Mouse (Mus musculus) forebrain, embryonic 14.5 days (tissue): Measurements from ENCODE around the gene Dlat. TPM values are rescaled to one million over a fixed set of nuclear protein-coding genes. Genes with fewer than 3 reads are reported as not detected.

Experiments
- ATAC-seq: fragments of 200-750 bp; cut with Nextera tagmentation; 2 replicates; pipeline ENCODE4 v1.8.0; 2017; ENCODE audit warnings: mild to moderate bottlenecking, moderate library complexity
- DNase-seq: peaks from one replicate; pipeline ENCODE4 v3.0.0-alpha.2; 2015; ENCODE audit warnings: low spot score
- H3K27ac ChIP-seq: fragments of 300-500 bp; sonication (generic); 2 replicates; pipeline ENCODE4 v1.5.1; 2014; ENCODE audit warnings: low read depth, mild to moderate bottlenecking, control low read depth, low read length, moderate library complexity
- H3K27me3 ChIP-seq: fragments of 300-500 bp; sonication (generic); replicated peaks from 2 replicates; pipeline ENCODE4 v1.6.1; 2014; ENCODE audit warnings: low read length, control low read depth, mixed read lengths; ENCODE audit not compliant: control insufficient read depth, insufficient read depth
- H3K36me3 ChIP-seq: fragments of 300-500 bp; sonication (generic); 2 replicates; pipeline ENCODE4 v1.6.1; 2014; ENCODE audit warnings: low read length, control low read depth; ENCODE audit not compliant: control insufficient read depth, insufficient read depth
- H3K4me1 ChIP-seq: fragments of 300-500 bp; sonication (generic); 2 replicates; pipeline ENCODE4 v1.6.1; 2014; ENCODE audit warnings: antibody characterized with exemption, low read length, control low read depth; ENCODE audit not compliant: control insufficient read depth, insufficient read depth
- H3K4me2 ChIP-seq: fragments of 300-500 bp; sonication (generic); 2 replicates; pipeline ENCODE4 v1.6.1; 2014; ENCODE audit warnings: mild to moderate bottlenecking, control low read depth, low read length
- H3K4me3 ChIP-seq: fragments of 300-500 bp; sonication (generic); 2 replicates; pipeline ENCODE4 v1.5.1; 2014; ENCODE audit warnings: low read depth, low read length, control low read depth
- H3K9ac ChIP-seq: fragments of 300-500 bp; sonication (generic); 2 replicates; pipeline ENCODE4 v1.6.1; 2014; ENCODE audit warnings: mild to moderate bottlenecking, low read length, control low read depth, moderate library complexity
- H3K9me3 ChIP-seq: fragments of 300-500 bp; sonication (generic); replicated peaks from 2 replicates; pipeline ENCODE4 v1.6.1; 2016; ENCODE audit warnings: low read length, control low read depth, mixed read lengths; ENCODE audit not compliant: control insufficient read depth
- WGBS: fragments of 180-500 bp; shearing (Covaris S2); extraction: QIAGEN DNeasy Blood & Tissue Kit; methylation state at CpG from one replicate; pipeline ENCODE4 v1.1.7; 2014; 5-methylcytosine and 5-hydroxymethylcytosine counted together
- polyA plus RNA-seq: library from polyadenylated mRNA; unstranded; fragments of >200 nt; fragmentation: Nextera tagmentation; extraction: Ambion mirVana; gene quantifications from 2 replicates; pipeline ENCODE4 v1.2.1, GENCODE M21; 2014

The Dlat gene
- polyA plus RNA-seq, 1 experiment from 2014 or later: 50.9 TPM

GRCm38 (mm10) chr9:50590856-50591518 is 68.6 kb downstream of the Dlat start:
- DNase-seq (no peak), ATAC-seq (no peak)
- Histone ChIP-seq H3K27me3 (no peaks in the 10 kb centered on the region), H3K9me3 (no peaks in the 10 kb centered on the region), H3K9ac (no peak overlapping the region), H3K4me1 (no peaks in the 10 kb centered on the region), H3K27ac (no peak overlapping the region), H3K4me3 (no peak overlapping the region), H3K4me2 (no peak overlapping the region), H3K36me3 (peaks cover 16% of the 10 kb centered on the region)
- 76% methylated on average over 10 of the region's 10 CpGs for WGBS

- Histone ChIP-seq H3K27me3 (no peaks in the 10 kb centered on the region), H3K9me3 (no peaks in the 10 kb centered on the region), H3K4me1 (no peaks in the 10 kb centered on the region), H3K9ac (no peak overlapping the region), H3K4me2 (no peak overlapping the region), H3K36me3 (no peaks in the 10 kb centered on the region), H3K4me3 (no peak overlapping the region), H3K27ac (no peak overlapping the region)
- no peak for DNase-seq
- no peak for ATAC-seq
- 75% methylated on average over 4 of the region's 4 CpGs for WGBS
Observed at GRCm38 (mm10) chr9:50586955-50587354, 72.6 kb downstream of the Dlat start.

- H3K9me3 ChIP-seq: no peaks in the 10 kb centered on the region
- DNase-seq (no peak), ATAC-seq (no peak)
- no peak overlapping the region for H3K9ac ChIP-seq
- H3K4me2 ChIP-seq: no peak overlapping the region
- 84% methylated on average over 6 of the region's 6 CpGs for WGBS
- H3K27ac ChIP-seq: no peak overlapping the region
- H3K36me3 ChIP-seq: no peaks in the 10 kb centered on the region
- no peaks in the 10 kb centered on the region for H3K4me1 ChIP-seq
- H3K27me3 ChIP-seq: no peaks in the 10 kb centered on the region
- H3K4me3 ChIP-seq: no peak overlapping the region
Observed at GRCm38 (mm10) chr9:50585145-50585818, 74.3 kb downstream of the Dlat start.

Other genes with a start within 250 kb of the Dlat start
- 0.27 and 0.30 TPM in 2 replicates for gene Plet1, start 165.3 kb downstream of the Dlat start, polyA plus RNA-seq
- gene Pts, start 131.1 kb downstream of the Dlat start, polyA plus RNA-seq: 87.3 and 94.5 TPM in 2 replicates
- gene Il18, start 105.0 kb downstream of the Dlat start, polyA plus RNA-seq: 17.8 and 18.4 TPM in 2 replicates
- gene Bco2, start 104.6 kb downstream of the Dlat start, polyA plus RNA-seq: 0.60 and 0.63 TPM in 2 replicates
- 0.25 TPM in 1 of 2 replicates, not detected in the other for gene Tex12, start 98.5 kb downstream of the Dlat start, polyA plus RNA-seq
- gene Sdhd, start 56.0 kb downstream of the Dlat start, polyA plus RNA-seq: 261 and 273 TPM in 2 replicates
- 388 and 475 TPM in 2 replicates for gene Timm8b, start 55.9 kb downstream of the Dlat start, polyA plus RNA-seq
- 5.1 and 5.8 TPM in 2 replicates for gene Pih1d2, start 42.5 kb downstream of the Dlat start, polyA plus RNA-seq
- gene Nkapd1, start 42.3 kb downstream of the Dlat start, polyA plus RNA-seq: 18.3 and 22.0 TPM in 2 replicates
- 21.6 and 27.1 TPM in 2 replicates for gene Dixdc1, start 79.7 kb upstream of the Dlat start, polyA plus RNA-seq
- gene 2310030G06Rik, start 86.8 kb upstream of the Dlat start, polyA plus RNA-seq: 1.0 and 1.1 TPM in 2 replicates
- 9.7 and 12.6 TPM in 2 replicates for gene Cryab, start 91.5 kb upstream of the Dlat start, polyA plus RNA-seq
- 0.70 TPM in 1 of 2 replicates, not detected in the other for gene Hspb2, start 92.6 kb upstream of the Dlat start, polyA plus RNA-seq
- 10.0 and 10.1 TPM in 2 replicates for gene Fdxacb1, start 108.5 kb upstream of the Dlat start, polyA plus RNA-seq
- gene Alg9, start 115.2 kb upstream of the Dlat start, polyA plus RNA-seq: 49.2 and 54.9 TPM in 2 replicates
- gene 1110032A03Rik, start 115.7 kb upstream of the Dlat start, polyA plus RNA-seq: 55.1 and 65.0 TPM in 2 replicates
- 78.9 and 94.5 TPM in 2 replicates for gene Ppp2r1b, start 185.5 kb upstream of the Dlat start, polyA plus RNA-seq